Mouse (Mus musculus) cerebral cortex, adult 2 months (tissue): ENCODE measurements around the gene Neb.

Source experiments
- WGBS: fragments of 180-500 bp; shearing (Covaris S2); methylation state at CpG from one replicate; pipeline ENCODE4 v1.1.7; 2018; 5-methylcytosine and 5-hydroxymethylcytosine counted together

Gene Neb

GRCm38 (mm10) chr2:52374706-52375105 lies 3.6 kb downstream of the Neb start:
- whole genome bisulfite sequencing = 96% methylated on average over 6 of the region's 6 CpGs

GRCm38 (mm10) chr2:52372480-52372879 lies 5.8 kb downstream of the Neb start:
- WGBS = 83% methylated on average over 6 of the region's 6 CpGs

- WGBS = 92% methylated on average over 4 of the region's 4 CpGs
Observed at GRCm38 (mm10) chr2:52372080-52372479, 6.2 kb downstream of the Neb start.

- WGBS = 46% methylated on average over 2 of the region's 2 CpGs
Observed at GRCm38 (mm10) chr2:52371066-52371465, 7.2 kb downstream of the Neb start.

GRCm38 (mm10) chr2:52369622-52370021 lies 8.7 kb downstream of the Neb start:
- 93% methylated on average over 6 of the region's 6 CpGs for WGBS

- 82% methylated on average over 5 of the region's 5 CpGs for WGBS
Observed at GRCm38 (mm10) chr2:52367665-52368064, 10.6 kb downstream of the Neb start.

GRCm38 (mm10) chr2:52367248-52367647 lies 11.0 kb downstream of the Neb start:
- WGBS = 56% methylated on average over 13 of the region's 13 CpGs

GRCm38 (mm10) chr2:52361086-52361485 lies 17.2 kb downstream of the Neb start:
- 88% methylated on average over 9 of the region's 9 CpGs for WGBS

GRCm38 (mm10) chr2:52359722-52360121 lies 18.6 kb downstream of the Neb start:
- WGBS = 87% methylated on average over 1 of the region's 1 CpGs

GRCm38 (mm10) chr2:52358156-52358555 lies 20.1 kb downstream of the Neb start:
- WGBS = 92% methylated on average over 5 of the region's 5 CpGs

GRCm38 (mm10) chr2:52351029-52351428 lies 27.2 kb downstream of the Neb start:
- WGBS = 97% methylated on average over 1 of the region's 1 CpGs

GRCm38 (mm10) chr2:52340990-52341389 lies 37.3 kb downstream of the Neb start:
- WGBS = 86% methylated on average over 7 of the region's 7 CpGs

- 89% methylated on average over 13 of the region's 13 CpGs for WGBS
Observed at GRCm38 (mm10) chr2:52335556-52335955, 42.7 kb downstream of the Neb start.

- WGBS = 93% methylated on average over 8 of the region's 8 CpGs
Observed at GRCm38 (mm10) chr2:52335087-52335486, 43.2 kb downstream of the Neb start.

GRCm38 (mm10) chr2:52333535-52333934 lies 44.7 kb downstream of the Neb start:
- WGBS = 52% methylated on average over 2 of the region's 2 CpGs

- 90% methylated on average over 3 of the region's 3 CpGs for WGBS
Observed at GRCm38 (mm10) chr2:52331761-52332160, 46.5 kb downstream of the Neb start.

GRCm38 (mm10) chr2:52327244-52327815 lies 50.9 kb downstream of the Neb start:
- WGBS = 70% methylated on average over 4 of the region's 4 CpGs

GRCm38 (mm10) chr2:52321866-52322265 lies 56.4 kb downstream of the Neb start:
- 84% methylated on average over 3 of the region's 3 CpGs for WGBS

- 97% methylated on average over 2 of the region's 2 CpGs for WGBS
Observed at GRCm38 (mm10) chr2:52320175-52320574, 58.1 kb downstream of the Neb start.

- 80% methylated on average over 5 of the region's 5 CpGs for WGBS
Observed at GRCm38 (mm10) chr2:52319020-52319567, 59.2 kb downstream of the Neb start.

GRCm38 (mm10) chr2:52317471-52317870 lies 60.8 kb downstream of the Neb start:
- WGBS = 93% methylated on average over 4 of the region's 4 CpGs

- 54% methylated on average over 3 of the region's 3 CpGs for WGBS
Observed at GRCm38 (mm10) chr2:52315737-52316136, 62.5 kb downstream of the Neb start.

GRCm38 (mm10) chr2:52314922-52315730 lies 63.1 kb downstream of the Neb start:
- WGBS = 59% methylated on average over 7 of the region's 7 CpGs
